Mouse (Mus musculus) layer of hippocampus, postnatal 10 days (tissue): Measurements from ENCODE around the gene Fam171a1. TPM values are rescaled to one million over a fixed set of nuclear protein-coding genes. Genes with fewer than 3 reads are reported as not detected.

ENCODE experiments used
- DNase-seq, 2 experiments: peaks; one replicate each; pipeline ENCODE4 v3.0.0; 2021; ENCODE audit warnings: low spot score in 2 of 2
- microRNA-seq, 2 experiments: library from miRNA; unstranded; fragments of <30 nt; microRNA quantifications; one replicate each; pipeline ENCODE4 v1.2.0; 2021
- total RNA-seq, 2 experiments: library from RNA; stranded (reverse); gene quantifications; 2 replicates each; pipeline ENCODE4 v1.2.3; 2021

Gene Fam171a1
- total RNA-seq, 2 experiments from 2014 or later = 56.6 to 59.2 TPM

GRCm38 (mm10) chr2:3244251-3244650 is 130.2 kb downstream of the Fam171a1 start:
- no peak for DNase-seq

GRCm38 (mm10) chr2:3251309-3251708 is 137.3 kb downstream of the Fam171a1 start:
- DNase-seq = no peak

GRCm38 (mm10) chr2:3266466-3266865 is 152.4 kb downstream of the Fam171a1 start:
- no peak for DNase-seq

- DNase-seq = no peak
These were observed 153.9 kb downstream of the Fam171a1 start for GRCm38 (mm10) chr2:3267879-3268278.

GRCm38 (mm10) chr2:3273349-3273748 is 159.3 kb downstream of the Fam171a1 start:
- no peak for DNase-seq

- DNase-seq = no peak
These were observed 162.1 kb downstream of the Fam171a1 start for GRCm38 (mm10) chr2:3276106-3276505.

Small RNA genes lying within 50 kb of the gene (microRNA-seq; reads per million reads assigned to microRNA genes)
- gene Gm27306 = 0 reads per million in 2 experiments

Other genes with a start within 250 kb of the Fam171a1 start
- 10 to 100 TPM; 76.4 to 78.5 TPM for gene Nmt2, start 170.0 kb downstream of the Fam171a1 start, total RNA-seq
- gene Rpp38, start 218.4 kb downstream of the Fam171a1 start, total RNA-seq = 1 to 10 TPM; 8.6 to 9.1 TPM
- gene Acbd7, start 221.9 kb downstream of the Fam171a1 start, total RNA-seq = 1 to 10 TPM; 1.9 to 2.0 TPM